Mouse (Mus musculus) myocyte (in vitro differentiated cells): ENCODE data around the gene Ctf2.

Source experiments
- CEBPB ChIP-seq: IDR thresholded peaks from 2 replicates; pipeline ENCODE4 v1.6.1; 2011; ENCODE audit warnings: mild to moderate bottlenecking, moderate library complexity; ENCODE audit not compliant: poor library complexity, insufficient read depth, severe bottlenecking
- E2F4 ChIP-seq: IDR thresholded peaks from one replicate; pipeline ENCODE4 v1.6.1; 2011; ENCODE audit warnings: mild to moderate bottlenecking, control low read depth, moderate library complexity; ENCODE audit not compliant: insufficient read depth
- MAX ChIP-seq: IDR thresholded peaks from one replicate; pipeline ENCODE4 v1.6.1; 2011; ENCODE audit warnings: low read depth, mild to moderate bottlenecking, control low read depth
- MYOD1 ChIP-seq, 3 experiments: IDR thresholded peaks; one replicate each; pipeline ENCODE4 v1.6.1; 2011; ENCODE audit warnings: control low read depth in 2 of 3, low read depth in 2 of 3, mild to moderate bottlenecking in 2 of 3, moderate library complexity in 1 of 3; ENCODE audit not compliant: insufficient read length in 2 of 3, control insufficient read depth in 1 of 3
- MYOG ChIP-seq, 3 experiments: IDR thresholded peaks; one replicate each; pipeline ENCODE4 v1.6.1; 2011; ENCODE audit warnings: control low read depth in 2 of 3, low read depth in 2 of 3, mild to moderate bottlenecking in 2 of 3; ENCODE audit not compliant: insufficient read length in 2 of 3, control insufficient read depth in 1 of 3, insufficient read depth in 1 of 3
- POLR2A ChIP-seq: IDR thresholded peaks from one replicate; pipeline ENCODE4 v1.6.1; 2011; ENCODE audit warnings: low read depth, mild to moderate bottlenecking, control low read depth, moderate library complexity; ENCODE audit not compliant: insufficient read length
- POLR2AphosphoS2 ChIP-seq: IDR thresholded peaks from one replicate; pipeline ENCODE4 v1.6.1; 2011; ENCODE audit warnings: low read depth, control low read depth; ENCODE audit not compliant: insufficient read length
- REST ChIP-seq: IDR thresholded peaks from one replicate; pipeline ENCODE4 v1.6.1; 2011; ENCODE audit warnings: mild to moderate bottlenecking, control low read depth, moderate library complexity; ENCODE audit not compliant: insufficient read depth, insufficient read length
- SRF ChIP-seq: IDR thresholded peaks from one replicate; pipeline ENCODE4 v1.6.1; 2011; ENCODE audit warnings: low read depth; ENCODE audit not compliant: control insufficient read depth, insufficient read length
- TCF12 ChIP-seq: IDR thresholded peaks from one replicate; pipeline ENCODE4 v1.6.1; 2011; ENCODE audit warnings: mild to moderate bottlenecking, control low read depth; ENCODE audit not compliant: poor library complexity, insufficient read depth, severe bottlenecking
- TCF3 ChIP-seq: IDR thresholded peaks from one replicate; pipeline ENCODE4 v1.6.1; 2011; ENCODE audit warnings: low read depth, control low read depth; ENCODE audit not compliant: insufficient read length
- USF1 ChIP-seq: IDR thresholded peaks from one replicate; pipeline ENCODE4 v1.6.1; 2011; ENCODE audit warnings: low read depth, mild to moderate bottlenecking, control low read depth, moderate library complexity

DNA sequence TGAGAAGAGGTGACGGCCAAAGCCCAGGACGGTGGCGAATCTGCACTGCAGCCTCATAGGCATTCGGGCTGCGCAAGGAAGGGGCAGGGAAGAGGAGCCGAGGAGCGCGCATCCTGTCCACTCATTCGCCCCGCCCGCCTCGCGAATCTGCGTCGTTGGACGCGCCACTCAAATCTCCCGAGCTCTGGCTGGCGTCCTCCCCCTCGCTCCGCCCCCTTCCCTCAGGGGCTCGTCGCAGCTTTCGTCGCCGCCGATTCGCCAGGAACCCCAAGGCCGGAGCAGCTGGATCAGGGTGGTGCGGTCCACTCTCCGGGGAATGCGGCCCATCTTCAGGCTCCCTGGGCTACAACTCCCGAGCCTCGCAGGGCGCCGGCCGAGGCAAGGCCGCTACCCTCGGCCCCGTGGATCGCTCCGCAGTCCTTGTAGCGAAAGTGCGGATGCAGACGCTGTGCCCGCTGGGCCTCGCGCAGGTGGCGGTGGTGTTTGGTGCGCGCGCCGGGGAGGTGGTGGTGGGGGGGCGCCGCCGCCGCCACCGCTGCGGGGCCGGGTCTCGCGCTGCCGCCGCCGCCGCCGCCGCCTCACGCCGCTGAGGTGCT lies 45.0 kb upstream of the Ctf2 start:
- peak; percentile 90 for TF ChIP-seq POLR2AphosphoS2
- TF ChIP-seq POLR2A = peak; percentile 44
- no peak for TF ChIP-seq MAX
- no peak for TF ChIP-seq USF1
- peak in 2 of 3 experiments; percentile 76 to 78 for TF ChIP-seq MYOD1 (IDR thresholded peaks at IDR 0.05; ENCODE audit: control insufficient read depth in 1 of 3, insufficient read length in 2 of 3, low read depth in 2 of 3)
- TF ChIP-seq E2F4 = peak; percentile 33
- no peak for TF ChIP-seq CEBPB
- TF ChIP-seq TCF12 = no peak
- TF ChIP-seq REST = no peak
- peak in 2 of 3 experiments; percentile 81 to 89 for TF ChIP-seq MYOG (IDR thresholded peaks at IDR 0.05; ENCODE audit: control insufficient read depth in 1 of 3, insufficient read depth in 1 of 3, insufficient read length in 2 of 3, low read depth in 2 of 3)
- TF ChIP-seq TCF3 = no peak
- TF ChIP-seq SRF = no peak
